Mouse (Mus musculus) olfactory bulb, adult 2 months (tissue): ENCODE results near the gene Lingo1. TPM values are rescaled to one million over a fixed set of nuclear protein-coding genes. Genes with fewer than 3 reads are reported as not detected.

Source experiments
- H3K27ac ChIP-seq: fragments of 200-500 bp; 2 replicates; pipeline ENCODE4 v1.5.1; 2012; ENCODE audit warnings: low read depth, low read length; ENCODE audit not compliant: insufficient read depth
- H3K4me1 ChIP-seq: fragments of 200-500 bp; 2 replicates; pipeline ENCODE4 v1.6.1; 2012; ENCODE audit warnings: low read length; ENCODE audit not compliant: control insufficient read depth, insufficient read depth
- H3K4me3 ChIP-seq: fragments of 200-500 bp; 2 replicates; pipeline ENCODE4 v1.5.1; 2012; ENCODE audit warnings: mild to moderate bottlenecking, low read depth, low read length, moderate library complexity; ENCODE audit not compliant: insufficient read depth
- CTCF ChIP-seq: fragments of 200-500 bp; IDR thresholded peaks from 2 replicates; pipeline ENCODE4 v1.5.1; 2012; ENCODE audit warnings: low read depth, mild to moderate bottlenecking, low read length, moderate library complexity; ENCODE audit not compliant: insufficient read depth
- POLR2A ChIP-seq: fragments of 200-500 bp; IDR thresholded peaks from 2 replicates; pipeline ENCODE4 v1.6.1; 2012; ENCODE audit warnings: mild to moderate bottlenecking, low read depth, low read length, moderate library complexity; ENCODE audit not compliant: insufficient read depth
- WGBS: fragments of 180-500 bp; shearing (Covaris S2); methylation state at CpG from one replicate; pipeline ENCODE4 v1.1.7; 2018; 5-methylcytosine and 5-hydroxymethylcytosine counted together
- polyA plus RNA-seq: library from polyadenylated mRNA; stranded (reverse); fragments of >200 nt; gene quantifications from 2 replicates; pipeline ENCODE4 v1.2.4, GENCODE M21; 2012; ENCODE audit warnings: low replicate concordance; ENCODE audit not compliant: missing spikeins, insufficient read depth, insufficient read length

Lingo1 gene
- polyA plus RNA-seq, 1 experiment, result not detected

DNA sequence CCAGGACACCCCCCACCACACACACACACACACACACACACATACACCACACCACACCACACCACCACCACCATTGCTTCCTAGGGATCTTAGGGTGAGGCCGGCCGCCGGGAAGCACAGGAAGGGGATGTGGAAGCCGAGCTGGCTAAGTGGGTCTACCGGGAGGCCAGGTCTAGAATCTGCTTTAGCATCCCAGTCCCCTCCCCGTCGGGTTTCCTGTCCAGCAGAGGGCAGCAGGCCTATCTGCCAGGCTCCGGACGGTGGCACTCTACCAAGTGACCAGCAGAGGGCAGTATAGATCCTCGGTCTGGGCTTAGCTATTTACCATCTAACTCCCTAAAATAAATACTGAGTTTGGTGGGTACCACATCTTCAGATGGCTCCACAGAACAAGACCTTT, 160.1 kb downstream of the Lingo1 start:
- TF ChIP-seq CTCF (peak; percentile 99), POLR2A (no peak)
- Histone ChIP-seq H3K4me3 (peak overlapping the region; percentile 69), H3K4me1 (peaks cover 46% of the 10 kb centered on the region), H3K27ac (no peak overlapping the region)
- under 1% methylated on average over 10 of the region's 10 CpGs for WGBS

DNA sequence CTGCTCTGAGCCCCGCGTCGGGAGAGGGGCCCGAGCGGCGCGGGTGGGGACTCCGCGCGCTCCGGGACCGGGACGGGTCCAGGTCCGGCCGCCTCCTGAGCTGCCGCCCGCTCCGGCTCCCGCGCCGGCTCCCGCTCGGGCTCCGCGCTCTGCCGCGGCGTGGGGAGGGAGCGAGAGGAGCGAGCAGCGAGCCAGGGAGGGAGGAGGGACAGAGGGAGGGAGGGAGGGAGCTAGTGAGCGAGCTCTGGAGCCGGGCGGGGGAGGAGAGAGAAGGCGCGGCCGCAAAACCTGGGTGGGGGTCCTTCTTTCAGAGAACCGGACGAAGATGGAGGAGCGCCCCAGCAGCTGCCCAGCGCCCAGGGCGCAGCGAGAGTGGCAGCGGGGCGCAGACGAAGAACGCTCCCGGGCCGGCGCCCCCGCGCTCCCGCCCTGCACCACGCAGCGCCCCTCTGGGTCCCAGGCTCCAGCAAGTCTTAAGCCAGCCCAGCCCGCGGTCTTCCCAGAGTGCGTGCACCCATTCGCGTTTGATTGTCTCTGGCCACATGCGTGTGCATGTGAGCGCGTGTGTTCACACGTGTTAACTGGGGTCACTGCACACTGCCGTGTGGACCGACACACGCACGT, 160.7 kb downstream of the Lingo1 start:
- Histone ChIP-seq H3K4me1 (peaks cover 46% of the 10 kb centered on the region), H3K4me3 (peak overlapping the region; percentile 69), H3K27ac (no peak overlapping the region)
- TF ChIP-seq POLR2A (peak; percentile 23; the same call in 1 of the 2 replicates), CTCF (no peak)
- under 1% methylated on average over 64 of the region's 68 CpGs for whole genome bisulfite sequencing

DNA sequence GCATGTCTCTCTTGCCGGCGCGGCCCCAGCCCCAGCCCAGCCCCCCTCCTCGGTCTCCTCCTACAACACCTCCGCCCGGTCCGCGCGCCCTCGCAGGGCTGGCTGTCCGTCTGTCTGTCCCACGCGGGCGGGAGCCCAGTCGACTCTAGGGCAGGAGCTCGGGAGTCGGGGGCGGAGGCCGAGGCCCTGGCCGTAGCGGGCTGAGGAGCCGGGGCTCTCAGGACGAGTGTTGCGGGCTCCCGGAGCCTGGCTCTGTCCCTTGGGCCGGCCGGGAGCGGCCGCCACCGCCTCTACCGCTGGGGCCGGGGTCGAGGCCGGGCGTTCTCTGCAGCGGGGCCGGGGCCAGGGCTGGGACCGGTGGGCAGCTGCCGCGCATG, 161.2 kb downstream of the Lingo1 start:
- peaks cover 50% of the 10 kb centered on the region for H3K4me1 ChIP-seq
- under 1% methylated on average over 40 of the region's 40 CpGs for WGBS
- no peak for TF ChIP-seq CTCF

DNA sequence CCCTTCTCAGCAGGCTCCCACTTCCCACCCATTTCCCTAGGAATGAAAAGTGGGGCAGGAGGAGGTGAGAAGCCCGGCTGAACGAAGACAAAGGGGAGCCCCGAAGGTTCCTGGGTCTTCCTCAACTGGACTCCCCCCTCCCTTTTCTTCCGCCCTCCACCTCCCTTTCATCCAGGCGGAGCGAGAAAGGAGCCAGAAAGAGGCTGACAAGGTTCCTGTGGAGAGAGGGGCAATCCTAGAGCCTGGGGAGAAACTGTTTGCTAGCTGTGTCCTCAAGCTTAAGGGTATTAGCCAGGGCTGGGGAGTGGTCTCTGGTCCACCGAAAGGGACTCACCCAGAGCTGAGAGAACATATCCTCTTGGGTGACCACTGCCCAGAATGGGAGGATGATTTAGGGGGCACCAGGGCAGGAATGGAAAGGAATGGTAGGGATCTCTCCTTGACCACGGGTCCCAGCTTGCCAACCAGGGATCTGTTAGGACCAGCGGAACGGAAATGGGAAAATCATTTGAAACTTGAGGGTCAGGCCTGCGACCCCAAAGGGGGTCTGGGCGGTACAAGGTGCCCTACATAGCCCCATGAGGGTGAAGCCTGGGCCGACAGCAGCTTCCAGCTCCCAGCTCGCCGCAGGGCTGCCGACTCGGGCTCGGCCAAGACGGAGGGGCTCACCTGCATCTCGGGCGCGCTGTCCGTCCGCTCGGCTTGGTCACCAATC, 161.7 kb downstream of the Lingo1 start:
- TF ChIP-seq POLR2A, result no peak
- no peak for TF ChIP-seq CTCF

More for the DNA sequence above, 161.2 kb downstream of the Lingo1 start:
- Histone ChIP-seq H3K4me3 (peak overlapping the region; percentile 69), H3K27ac (no peak overlapping the region)

DNA sequence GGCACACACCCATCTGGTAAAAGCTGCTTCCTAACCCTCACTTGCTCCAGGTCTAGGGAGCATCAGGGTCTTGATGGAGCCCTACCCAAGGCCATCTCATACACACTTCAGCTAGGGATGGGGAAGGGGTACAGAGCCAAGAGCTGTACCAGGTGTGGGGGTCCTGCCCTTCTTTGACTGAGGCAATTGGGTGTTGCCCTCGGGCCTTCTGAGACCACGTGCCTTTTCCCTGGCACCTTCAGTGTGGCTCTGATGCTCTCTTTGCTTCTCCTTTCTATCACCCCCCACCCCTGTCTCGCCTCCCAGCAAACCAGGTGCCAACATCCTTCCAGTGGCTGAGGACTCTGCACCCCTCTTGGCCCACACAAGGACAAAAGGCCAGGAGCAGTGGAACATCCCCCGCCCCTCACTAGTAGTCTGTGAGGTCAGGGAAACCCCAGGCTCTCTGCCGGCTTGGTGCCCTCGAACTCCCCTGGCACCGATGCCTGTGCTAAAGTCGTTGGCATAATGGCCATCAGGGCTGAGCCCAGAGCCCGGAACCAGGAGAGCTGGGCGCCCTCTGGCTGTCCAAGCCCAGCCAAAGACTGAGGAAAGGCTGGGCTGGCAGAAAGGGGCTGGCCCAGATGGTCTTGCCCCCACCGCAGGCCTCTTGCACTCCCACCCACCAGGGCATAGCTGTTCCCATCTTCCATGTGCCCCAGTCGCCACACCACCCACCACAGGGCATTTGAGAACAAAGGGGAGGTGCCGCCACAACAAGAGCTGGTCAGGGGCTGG, 162.6 kb downstream of the Lingo1 start:
- H3K4me1 ChIP-seq, result peaks cover 54% of the 10 kb centered on the region
- WGBS, result 46% methylated on average over 13 of the region's 13 CpGs
- TF ChIP-seq POLR2A (no peak), CTCF (no peak)
- H3K4me3 ChIP-seq, result peak overlapping the region; percentile 69
- H3K27ac ChIP-seq, result no peak overlapping the region

More for the DNA sequence above, 161.7 kb downstream of the Lingo1 start:
- Histone ChIP-seq H3K4me3 (peak overlapping the region; percentile 69), H3K27ac (no peak overlapping the region), H3K4me1 (peaks cover 54% of the 10 kb centered on the region)
- WGBS, result 3% methylated on average over 25 of the region's 25 CpGs

DNA sequence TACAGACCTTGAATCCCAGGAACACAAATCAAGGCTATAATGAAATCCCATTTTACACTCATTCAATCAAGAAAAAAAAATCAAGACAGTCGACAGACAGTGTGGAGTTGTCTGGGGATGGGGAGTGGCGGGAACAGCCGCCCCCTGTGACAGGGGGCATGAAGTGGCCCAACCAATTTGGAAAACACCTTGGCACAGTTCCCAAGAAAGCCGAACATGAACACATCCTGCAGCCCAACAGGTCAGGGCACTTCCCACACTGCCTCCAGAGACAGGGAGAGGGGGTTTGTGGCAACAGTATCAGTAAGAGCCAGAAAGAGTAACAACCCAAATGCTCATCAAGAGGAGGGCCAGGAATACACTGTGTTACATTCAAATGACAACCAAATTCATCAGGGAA, 165.3 kb downstream of the Lingo1 start:
- H3K4me3 ChIP-seq, result no peak overlapping the region
- no peak overlapping the region for H3K27ac ChIP-seq
- WGBS, result 68% methylated on average over 4 of the region's 4 CpGs
- peaks cover 33% of the 10 kb centered on the region for H3K4me1 ChIP-seq
- TF ChIP-seq POLR2A, result no peak
- no peak for TF ChIP-seq CTCF

DNA sequence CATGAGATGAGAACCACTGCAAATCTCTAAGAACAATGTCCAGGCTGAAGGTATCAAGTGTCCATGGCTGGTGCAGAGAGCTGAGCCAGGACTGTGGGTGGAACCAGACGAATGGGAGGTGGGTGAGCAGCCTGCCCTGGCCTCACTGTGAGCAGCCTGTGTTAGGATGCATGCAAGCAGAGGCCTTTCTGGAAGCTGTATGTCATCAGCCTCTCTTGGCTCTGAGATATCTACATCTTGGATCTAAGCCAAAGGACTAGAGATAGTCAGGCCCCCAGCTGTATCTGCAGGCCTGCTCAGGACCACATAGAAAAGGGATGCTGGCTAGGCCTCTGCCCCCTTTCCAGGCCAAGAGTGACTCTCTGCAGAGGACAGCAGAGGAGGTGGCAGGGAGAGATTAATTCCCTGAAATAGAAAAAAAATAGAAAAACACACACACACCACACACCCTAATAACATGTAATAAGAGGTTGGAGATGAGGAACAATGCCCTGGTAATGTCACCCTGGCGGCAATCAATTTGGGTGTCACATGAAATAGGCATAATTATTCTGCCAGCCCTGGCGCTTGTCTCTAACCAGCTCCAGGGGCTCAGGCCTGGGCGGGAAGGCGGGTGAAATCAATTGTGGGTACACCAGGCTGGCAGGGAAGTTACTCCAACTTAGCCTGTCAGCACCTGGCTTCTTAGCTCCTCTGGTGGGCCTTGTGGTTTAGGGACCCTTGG, 166.4 kb downstream of the Lingo1 start:
- H3K4me1 ChIP-seq, result peaks cover 24% of the 10 kb centered on the region
- H3K27ac ChIP-seq, result no peak overlapping the region
- TF ChIP-seq POLR2A, result no peak
- no peak for TF ChIP-seq CTCF
- 35% methylated on average over 5 of the region's 5 CpGs for WGBS
- H3K4me3 ChIP-seq, result no peak overlapping the region

DNA sequence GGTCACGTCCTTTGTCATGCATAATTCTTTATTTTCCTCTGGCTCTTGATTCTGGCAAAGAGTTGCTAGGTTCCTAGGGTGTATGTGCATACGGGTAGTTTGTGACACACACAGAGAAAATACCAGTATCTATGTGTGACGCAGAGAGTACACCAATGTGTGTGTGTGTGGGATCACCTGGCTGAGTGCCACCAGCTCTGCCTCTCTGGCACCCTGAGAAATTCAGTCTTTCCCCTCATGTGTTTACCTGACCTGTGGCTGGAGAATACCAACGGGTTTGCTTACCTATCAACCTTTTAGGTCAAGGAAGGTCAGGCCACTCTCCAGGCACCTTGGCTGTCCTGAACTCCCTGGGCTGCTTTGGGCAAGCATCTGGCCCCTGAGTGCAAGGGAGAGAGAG, 169.0 kb downstream of the Lingo1 start:
- WGBS, result 80% methylated on average over 4 of the region's 4 CpGs
- peaks cover 13% of the 10 kb centered on the region for H3K4me1 ChIP-seq
- H3K27ac ChIP-seq, result no peak overlapping the region
- no peak for TF ChIP-seq CTCF
- TF ChIP-seq POLR2A, result no peak
- no peak overlapping the region for H3K4me3 ChIP-seq
